Mouse (Mus musculus) kidney, embryonic 14.5 days (tissue): ENCODE data around the gene Mkrn1. TPM values are rescaled to one million over a fixed set of nuclear protein-coding genes. Genes with fewer than 3 reads are reported as not detected.

ENCODE experiments used
- ATAC-seq: fragments of 200-750 bp; cut with Nextera tagmentation; 2 replicates; pipeline ENCODE4 v1.8.0; 2017; ENCODE audit warnings: moderate number of reproducible peaks, mild to moderate bottlenecking, moderate TSS enrichment, moderate library complexity; ENCODE audit not compliant: low FRiP score, low TSS enrichment
- H3K27ac ChIP-seq: fragments of 300-500 bp; sonication (generic); 2 replicates; pipeline ENCODE4 v1.5.1; 2014; ENCODE audit warnings: low read depth, mild to moderate bottlenecking, low read length, moderate library complexity, mixed read lengths
- H3K27me3 ChIP-seq: fragments of 300-500 bp; sonication (generic); 2 replicates; pipeline ENCODE4 v1.6.1; 2014; ENCODE audit warnings: mild to moderate bottlenecking, low read length; ENCODE audit not compliant: control insufficient read depth, insufficient read depth
- H3K36me3 ChIP-seq: fragments of 300-500 bp; sonication (generic); 2 replicates; pipeline ENCODE4 v1.6.1; 2014; ENCODE audit warnings: low read length, mixed read lengths; ENCODE audit not compliant: control insufficient read depth, insufficient read depth
- H3K4me1 ChIP-seq: fragments of 300-500 bp; sonication (generic); 2 replicates; pipeline ENCODE4 v1.6.1; 2014; ENCODE audit warnings: low read length, mixed read lengths; ENCODE audit not compliant: control insufficient read depth, insufficient read depth
- H3K4me2 ChIP-seq: fragments of 300-500 bp; sonication (generic); replicated peaks from 2 replicates; pipeline ENCODE4 v1.6.1; 2014; ENCODE audit warnings: low read depth, mild to moderate bottlenecking, low read length
- H3K4me3 ChIP-seq: fragments of 300-500 bp; sonication (generic); 2 replicates; pipeline ENCODE4 v1.5.1; 2014; ENCODE audit warnings: mild to moderate bottlenecking, low read length
- H3K9ac ChIP-seq: fragments of 300-500 bp; sonication (generic); 2 replicates; pipeline ENCODE4 v1.6.1; 2014; ENCODE audit warnings: low read depth, mild to moderate bottlenecking, low read length, moderate library complexity
- H3K9me3 ChIP-seq: fragments of 300-500 bp; sonication (generic); 2 replicates; pipeline ENCODE4 v1.6.1; 2016; ENCODE audit warnings: low read length; ENCODE audit not compliant: control insufficient read depth
- WGBS: fragments of 180-500 bp; shearing (Covaris S2); extraction: QIAGEN DNeasy Blood & Tissue Kit; methylation state at CpG from one replicate; pipeline ENCODE4 v1.1.7; 2014; 5-methylcytosine and 5-hydroxymethylcytosine counted together
- polyA plus RNA-seq: library from polyadenylated mRNA; unstranded; fragments of >200 nt; fragmentation: Nextera tagmentation; extraction: Ambion mirVana; gene quantifications from 2 replicates; pipeline ENCODE4 v1.2.1, GENCODE M21; 2014

The Mkrn1 gene
- polyA plus RNA-seq, 1 experiment from 2014 or later = 65.2 TPM

DNA sequence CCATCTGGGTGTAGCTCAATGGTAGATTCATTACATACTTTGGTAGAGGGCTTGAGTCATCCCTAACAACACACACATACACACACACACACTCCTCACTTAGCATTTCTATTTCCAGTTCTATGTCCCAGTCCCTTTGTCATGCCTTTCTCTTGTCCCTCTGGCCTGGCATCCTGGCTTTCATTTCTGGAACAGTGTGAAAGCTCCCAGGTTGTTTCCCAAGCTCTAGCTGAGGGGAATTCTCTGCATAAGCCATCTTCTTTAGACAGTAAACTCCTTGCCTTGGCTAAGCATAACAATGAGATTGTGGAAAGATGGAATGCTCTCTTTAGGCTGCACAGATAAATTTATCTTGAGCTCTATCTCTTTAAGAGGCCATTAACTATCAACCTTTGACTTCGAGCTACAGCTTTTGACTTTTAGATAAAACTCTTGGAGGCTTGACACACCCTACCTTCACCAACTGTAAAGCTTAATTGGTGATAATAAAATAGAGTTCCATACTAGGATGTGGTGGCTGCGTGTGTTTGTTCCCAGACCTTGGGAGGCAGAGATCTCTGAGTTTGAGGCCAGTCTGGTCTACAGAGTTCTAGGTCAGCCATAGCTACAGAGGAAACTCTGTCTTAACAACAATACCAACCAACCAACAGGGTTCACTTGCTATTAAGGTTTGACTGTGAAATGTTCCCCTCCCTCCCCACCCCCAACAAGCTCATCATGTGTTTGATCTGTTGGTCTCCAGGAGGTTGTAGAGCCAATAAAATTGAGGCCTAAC is 14.0 kb upstream of the Mkrn1 start:
- no peaks in the 10 kb centered on the region for H3K27me3 ChIP-seq
- no peak overlapping the region for H3K4me2 ChIP-seq
- no peaks in the 10 kb centered on the region for H3K36me3 ChIP-seq
- no peaks in the 10 kb centered on the region for H3K9me3 ChIP-seq
- H3K27ac ChIP-seq = no peak overlapping the region
- ATAC-seq = no peak
- no peak overlapping the region for H3K4me3 ChIP-seq
- no peaks in the 10 kb centered on the region for H3K4me1 ChIP-seq
- H3K9ac ChIP-seq = no peak overlapping the region
- WGBS = 71% methylated on average over 2 of the region's 2 CpGs

DNA sequence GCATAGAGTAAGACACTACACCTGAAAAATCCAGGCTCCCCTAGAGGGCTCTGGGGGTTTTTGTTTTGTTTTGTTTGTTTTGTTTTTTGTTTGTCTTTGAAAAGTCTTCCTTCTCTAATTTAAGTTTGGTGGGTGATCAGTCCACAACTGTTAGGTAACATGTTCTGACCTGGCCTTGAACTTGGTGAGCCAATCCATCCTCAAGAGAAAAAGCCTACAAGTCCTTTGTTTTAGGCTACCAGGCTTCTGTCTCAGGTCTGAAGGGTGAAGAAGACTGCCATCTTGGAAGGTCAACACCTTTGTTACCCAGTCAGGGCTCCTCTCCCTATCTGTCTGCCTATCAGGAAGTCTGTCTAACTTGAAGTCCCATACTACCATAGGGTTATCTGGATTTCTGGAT is 13.4 kb upstream of the Mkrn1 start:
- Histone ChIP-seq H3K27ac (no peak overlapping the region), H3K27me3 (no peaks in the 10 kb centered on the region), H3K4me1 (no peaks in the 10 kb centered on the region), H3K36me3 (no peaks in the 10 kb centered on the region), H3K9me3 (no peaks in the 10 kb centered on the region), H3K4me2 (no peak overlapping the region), H3K9ac (no peak overlapping the region), H3K4me3 (no peak overlapping the region)
- no peak for ATAC-seq

DNA sequence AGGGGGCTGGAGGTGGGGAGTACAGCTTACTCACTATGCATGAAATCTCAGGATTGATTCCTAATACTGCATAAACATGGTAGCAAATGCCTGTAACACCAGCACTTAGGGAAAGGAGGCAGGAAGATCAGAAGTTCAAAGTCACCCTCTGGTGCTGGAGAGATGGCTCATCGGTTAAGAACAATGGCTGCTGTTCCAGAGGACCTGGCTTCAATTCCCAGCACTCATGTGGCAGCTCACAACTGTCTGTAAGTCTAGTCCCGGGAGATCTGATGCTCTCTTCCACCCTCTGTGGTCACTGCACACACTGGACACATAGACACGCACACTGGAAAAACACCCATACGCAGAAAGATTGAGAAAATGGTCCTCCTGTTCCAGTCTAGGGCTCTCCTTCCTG is 12.9 kb upstream of the Mkrn1 start:
- Histone ChIP-seq H3K9ac (no peak overlapping the region), H3K4me3 (no peak overlapping the region), H3K4me2 (no peak overlapping the region), H3K27me3 (no peaks in the 10 kb centered on the region), H3K9me3 (no peaks in the 10 kb centered on the region), H3K36me3 (no peaks in the 10 kb centered on the region), H3K4me1 (no peaks in the 10 kb centered on the region), H3K27ac (no peak overlapping the region)
- 82% methylated on average over 4 of the region's 4 CpGs for WGBS
- ATAC-seq = no peak

DNA sequence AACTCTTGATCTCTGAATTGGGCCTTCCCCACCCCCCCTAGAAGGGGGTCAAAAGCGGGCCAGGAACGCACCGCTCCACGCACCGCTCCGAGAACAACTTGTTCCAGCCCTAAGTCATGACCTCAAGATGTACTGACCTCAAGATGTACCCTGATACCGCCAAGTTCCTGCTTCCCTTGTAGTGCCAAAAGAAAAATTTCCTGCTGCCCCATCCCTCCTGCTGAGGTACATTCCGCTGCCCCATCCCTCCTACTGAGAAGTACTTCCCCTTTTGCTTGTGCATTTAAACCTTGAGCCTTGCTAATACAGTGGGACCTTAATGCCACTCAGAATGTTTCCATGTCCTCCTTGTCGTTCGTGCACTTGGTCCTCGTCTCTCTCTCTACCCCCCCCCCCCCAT is 10.5 kb upstream of the Mkrn1 start:
- no peaks in the 10 kb centered on the region for H3K4me1 ChIP-seq
- no peak overlapping the region for H3K4me2 ChIP-seq
- H3K9me3 ChIP-seq = no peaks in the 10 kb centered on the region
- 74% methylated on average over 11 of the region's 11 CpGs for WGBS
- H3K27ac ChIP-seq = no peak overlapping the region
- H3K9ac ChIP-seq = no peak overlapping the region
- H3K36me3 ChIP-seq = no peaks in the 10 kb centered on the region
- no peak for ATAC-seq
- no peaks in the 10 kb centered on the region for H3K27me3 ChIP-seq
- no peak overlapping the region for H3K4me3 ChIP-seq

DNA sequence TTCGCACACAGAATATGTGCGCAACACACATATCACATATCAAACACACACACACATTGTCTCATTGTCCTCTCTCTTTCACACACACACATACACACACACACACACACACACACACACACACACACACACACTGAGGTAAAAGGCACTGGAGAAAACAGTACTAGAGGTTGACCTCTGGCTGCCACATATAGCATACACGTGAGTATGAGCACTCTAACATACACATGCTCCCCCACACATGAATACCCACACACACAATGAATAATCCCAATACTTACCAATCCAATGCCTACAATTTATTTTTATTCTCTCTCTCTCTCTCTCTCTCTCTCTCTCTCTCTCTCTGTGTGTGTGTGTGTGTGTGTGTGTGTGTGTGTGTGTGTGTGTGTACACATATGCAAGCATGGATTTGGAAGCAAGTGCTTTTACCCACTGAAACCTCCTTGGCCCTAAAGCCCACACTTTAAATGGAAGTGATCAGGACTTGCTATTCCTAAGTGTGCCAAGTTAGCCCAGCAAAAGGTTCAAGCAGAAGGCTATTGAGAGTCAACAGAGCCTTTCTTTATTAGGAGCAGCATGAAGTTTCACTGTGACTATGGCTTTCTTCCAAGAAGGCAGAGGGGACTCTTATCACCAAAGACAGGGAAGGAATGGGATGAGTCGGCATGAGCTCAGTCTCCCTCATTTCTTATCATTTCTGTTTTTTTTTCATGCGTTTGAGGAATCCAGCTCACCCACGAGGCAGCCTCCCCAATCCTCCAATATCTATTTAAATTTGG is 8.9 kb upstream of the Mkrn1 start:
- no peaks in the 10 kb centered on the region for H3K4me1 ChIP-seq
- no peaks in the 10 kb centered on the region for H3K9me3 ChIP-seq
- H3K27me3 ChIP-seq = no peaks in the 10 kb centered on the region
- no peak overlapping the region for H3K4me3 ChIP-seq
- 88% methylated on average over 6 of the region's 6 CpGs for WGBS
- H3K27ac ChIP-seq = no peak overlapping the region
- no peaks in the 10 kb centered on the region for H3K36me3 ChIP-seq
- ATAC-seq = no peak
- H3K9ac ChIP-seq = no peak overlapping the region
- H3K4me2 ChIP-seq = no peak overlapping the region

DNA sequence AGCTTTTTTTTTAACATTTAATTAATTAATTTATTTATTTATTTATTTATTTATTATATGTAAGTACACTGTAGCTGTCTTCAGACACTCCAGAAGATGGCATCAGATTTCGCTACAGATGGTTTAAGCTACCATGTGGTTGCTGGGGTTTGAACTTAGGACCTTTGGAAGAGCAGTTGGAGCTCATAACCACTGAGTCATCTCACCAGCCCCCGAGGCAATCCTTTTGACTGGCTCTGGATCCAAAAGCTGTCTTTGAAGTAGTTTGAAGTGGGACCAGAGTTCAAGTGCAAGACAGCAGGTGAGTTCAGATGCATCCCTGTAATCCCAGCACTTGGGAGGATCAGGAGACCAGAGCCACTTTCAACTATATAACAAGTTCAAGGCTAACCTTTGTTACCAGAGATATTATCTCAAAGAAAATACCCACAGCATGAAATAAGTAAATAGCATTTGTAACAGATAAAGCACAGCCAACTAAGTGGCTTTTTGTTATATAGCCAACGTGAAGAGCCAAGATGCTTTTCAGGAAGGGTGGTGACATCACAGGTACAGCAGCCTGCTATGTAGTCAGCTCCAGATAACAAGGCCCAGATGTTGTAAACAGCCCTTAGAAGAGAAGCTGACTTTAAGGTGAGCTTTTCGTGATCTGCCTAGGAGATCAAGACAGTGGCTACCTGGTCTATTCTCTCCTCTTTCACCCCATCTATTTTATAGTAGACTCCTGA is 7.2 kb upstream of the Mkrn1 start:
- Histone ChIP-seq H3K9me3 (no peaks in the 10 kb centered on the region), H3K27me3 (no peaks in the 10 kb centered on the region), H3K9ac (no peak overlapping the region), H3K36me3 (no peaks in the 10 kb centered on the region), H3K27ac (no peak overlapping the region), H3K4me1 (no peaks in the 10 kb centered on the region), H3K4me3 (no peak overlapping the region), H3K4me2 (no peak overlapping the region)
- WGBS = 84% methylated on average over 4 of the region's 4 CpGs
- ATAC-seq = no peak

DNA sequence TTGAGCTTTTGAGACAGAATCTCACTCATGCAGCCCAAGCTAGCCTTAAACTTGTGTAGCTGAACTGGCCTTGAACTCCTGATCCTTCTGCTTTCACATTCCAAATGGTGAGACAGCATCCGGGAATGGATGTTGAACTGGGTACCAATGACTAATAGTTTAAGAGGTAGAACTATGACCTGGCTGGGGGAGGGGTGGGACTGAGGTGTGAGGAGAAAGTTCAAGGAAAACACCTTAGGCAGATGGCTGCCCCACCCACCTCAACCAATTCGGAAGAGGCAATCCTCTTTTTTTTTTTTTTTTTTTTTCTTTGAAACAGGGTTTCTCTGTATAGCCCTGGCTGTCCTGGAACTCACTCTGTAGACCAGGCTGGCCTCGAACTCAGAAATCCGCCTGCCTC is 6.5 kb upstream of the Mkrn1 start:
- no peak for ATAC-seq
- Histone ChIP-seq H3K4me1 (no peaks in the 10 kb centered on the region), H3K27ac (no peak overlapping the region), H3K27me3 (no peaks in the 10 kb centered on the region), H3K4me2 (no peak overlapping the region), H3K4me3 (no peak overlapping the region), H3K9ac (no peak overlapping the region), H3K9me3 (no peaks in the 10 kb centered on the region), H3K36me3 (no peaks in the 10 kb centered on the region)
- WGBS = 91% methylated on average over 4 of the region's 4 CpGs

DNA sequence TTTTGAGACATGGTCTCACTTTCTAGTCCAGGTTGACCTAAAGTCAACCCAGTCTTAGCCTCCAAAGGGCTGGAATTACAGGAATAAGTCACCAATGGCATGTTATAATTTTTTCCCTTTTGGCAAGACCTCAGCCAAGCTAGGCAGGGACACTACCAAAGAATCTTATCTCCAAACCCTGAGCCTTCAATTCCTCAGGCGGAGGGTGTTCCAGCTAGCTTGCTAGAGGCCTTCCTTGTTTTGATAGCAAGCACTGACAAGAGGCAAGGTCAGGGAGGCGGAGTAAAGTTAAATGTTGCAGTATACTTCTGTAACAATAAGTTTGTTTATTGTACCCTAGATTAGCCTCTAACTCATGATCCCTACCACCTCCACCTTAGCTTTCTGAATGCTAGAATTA is 4.9 kb upstream of the Mkrn1 start:
- Histone ChIP-seq H3K9me3 (no peaks in the 10 kb centered on the region), H3K9ac (no peak overlapping the region), H3K36me3 (no peaks in the 10 kb centered on the region), H3K4me1 (no peaks in the 10 kb centered on the region), H3K27ac (no peak overlapping the region), H3K27me3 (no peaks in the 10 kb centered on the region), H3K4me3 (no peak overlapping the region), H3K4me2 (no peak overlapping the region)
- no peak for ATAC-seq
- WGBS = 85% methylated on average over 2 of the region's 2 CpGs

DNA sequence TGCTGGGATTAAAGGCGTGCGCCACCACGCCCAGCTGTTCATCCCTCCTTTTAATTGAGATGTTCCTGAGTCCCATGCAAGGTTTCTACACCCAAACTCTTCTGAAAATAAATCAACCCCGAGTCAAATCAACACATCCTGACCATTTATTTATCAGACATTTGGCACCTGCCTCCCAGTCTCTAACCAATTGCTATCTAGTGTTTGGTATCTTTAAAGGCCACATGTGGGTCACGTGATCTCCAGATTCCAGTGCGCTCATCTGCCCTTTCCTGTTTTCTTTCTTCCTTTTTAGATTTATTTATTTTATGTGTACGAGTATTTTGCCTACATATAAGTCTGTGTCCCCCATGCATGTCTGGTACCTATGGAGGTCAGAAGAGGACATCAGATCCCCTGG is 3.4 kb upstream of the Mkrn1 start:
- 92% methylated on average over 7 of the region's 7 CpGs for WGBS
- no peaks in the 10 kb centered on the region; the same call in 1 of the 2 replicates for H3K27me3 ChIP-seq
- ATAC-seq = no peak

More for the DNA sequence above, 3.4 kb upstream of the Mkrn1 start:
- Histone ChIP-seq H3K4me2 (no peak overlapping the region), H3K9me3 (no peaks in the 10 kb centered on the region), H3K36me3 (no peaks in the 10 kb centered on the region), H3K9ac (no peak overlapping the region), H3K4me3 (no peak overlapping the region), H3K4me1 (0 out of 2 replicates have a peak, but pooled peaks cover 4% of the 10 kb centered on the region), H3K27ac (no peak overlapping the region)
